Mouse (Mus musculus) gastrocnemius, adult 18-20 months (tissue): ENCODE measurements around the gene Bdh2. TPM values are rescaled to one million over a fixed set of nuclear protein-coding genes. Genes with fewer than 3 reads are reported as not detected.

Experiments
- DNase-seq: peaks from one replicate; pipeline ENCODE4 v3.0.0; 2021; ENCODE audit warnings: low spot score
- total RNA-seq, 2 experiments: library from RNA; stranded (reverse); gene quantifications; 2 replicates each; pipeline ENCODE4 v1.2.3; 2021

Bdh2 gene
- total RNA-seq, 2 experiments from 2014 or later = 1.6 to 2.6 TPM

GRCm38 (mm10) chr3:135298560-135298959, 17.5 kb downstream of the Bdh2 start:
- DNase-seq = peak; percentile 12

GRCm38 (mm10) chr3:135300081-135300480, 19.1 kb downstream of the Bdh2 start:
- no peak for DNase-seq

GRCm38 (mm10) chr3:135304060-135304459, 23.0 kb downstream of the Bdh2 start:
- no peak for DNase-seq

GRCm38 (mm10) chr3:135304566-135304965, 23.5 kb downstream of the Bdh2 start:
- no peak for DNase-seq

- no peak for DNase-seq
Observed at GRCm38 (mm10) chr3:135307411-135308259, 26.6 kb downstream of the Bdh2 start, which contains the start of gene Slc9b2. Gene Slc9b2 (plus strand): TSS chr3:135307700.

GRCm38 (mm10) chr3:135312916-135313491, 32.0 kb downstream of the Bdh2 start:
- no peak for DNase-seq

GRCm38 (mm10) chr3:135313727-135314126, 32.7 kb downstream of the Bdh2 start:
- no peak for DNase-seq

GRCm38 (mm10) chr3:135314811-135315210, 33.8 kb downstream of the Bdh2 start:
- no peak for DNase-seq

- no peak for DNase-seq
Observed at GRCm38 (mm10) chr3:135315720-135316425, 34.9 kb downstream of the Bdh2 start.

- DNase-seq = no peak
Observed at GRCm38 (mm10) chr3:135318331-135318730, 37.3 kb downstream of the Bdh2 start.

- DNase-seq = no peak
Observed at GRCm38 (mm10) chr3:135324354-135324753, 43.3 kb downstream of the Bdh2 start.

- DNase-seq = no peak
Observed at GRCm38 (mm10) chr3:135327176-135327575, 46.2 kb downstream of the Bdh2 start.

GRCm38 (mm10) chr3:135327601-135328000, 46.6 kb downstream of the Bdh2 start:
- no peak for DNase-seq

GRCm38 (mm10) chr3:135328560-135328959, 47.5 kb downstream of the Bdh2 start:
- peak; percentile 52 for DNase-seq

GRCm38 (mm10) chr3:135332691-135333090, 51.7 kb downstream of the Bdh2 start:
- DNase-seq = no peak

GRCm38 (mm10) chr3:135333763-135334162, 52.7 kb downstream of the Bdh2 start:
- no peak for DNase-seq

GRCm38 (mm10) chr3:135347739-135348264, 66.8 kb downstream of the Bdh2 start, which contains the start of gene Slc9b1:
Gene Slc9b1 (plus strand): TSS chr3:135348029.
- no peak for DNase-seq

GRCm38 (mm10) chr3:135349022-135349421, 68.0 kb downstream of the Bdh2 start:
- DNase-seq = no peak

- DNase-seq = no peak
Observed at GRCm38 (mm10) chr3:135351857-135352256, 70.8 kb downstream of the Bdh2 start.
